Mouse (Mus musculus) kidney, postnatal 25 days (tissue): ENCODE data around the gene Gm3250.
"Not testable (repeated sequence)": the region's sequence is repeated elsewhere in the genome, so short reads cannot be mapped to it uniquely, and the experiment has no call there.

Experiments
- DNase-seq, 2 experiments: peaks; one replicate each; pipeline ENCODE4 v3.0.0; 2021; ENCODE audit warnings: mixed read lengths in 2 of 2

Gm3250 gene

DNA sequence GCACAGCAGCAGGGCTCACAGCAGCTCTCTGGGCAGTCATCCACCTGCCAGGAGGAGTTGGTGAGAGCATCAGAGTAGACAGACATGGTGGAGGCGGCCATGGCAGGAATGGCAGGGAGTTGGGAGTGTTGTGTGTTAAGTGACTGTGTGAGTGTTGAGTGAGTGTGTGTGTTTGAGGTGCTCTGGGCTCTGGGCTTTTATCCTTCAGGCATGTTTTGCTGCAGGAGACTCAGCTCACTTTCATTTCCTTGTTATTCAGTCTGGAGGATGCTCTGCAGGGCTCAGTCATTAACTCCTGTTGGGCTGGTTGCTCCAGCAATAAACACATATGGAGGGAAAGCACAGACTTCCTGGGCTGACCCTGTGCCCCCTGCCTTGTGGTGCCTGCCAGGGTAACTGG is at the start of gene Gm3250:
Gene Gm3250 (minus strand): TSS at position 101 of the 400 bp plus-strand sequence.
- DNase-seq = not testable (repeated sequence)

DNA sequence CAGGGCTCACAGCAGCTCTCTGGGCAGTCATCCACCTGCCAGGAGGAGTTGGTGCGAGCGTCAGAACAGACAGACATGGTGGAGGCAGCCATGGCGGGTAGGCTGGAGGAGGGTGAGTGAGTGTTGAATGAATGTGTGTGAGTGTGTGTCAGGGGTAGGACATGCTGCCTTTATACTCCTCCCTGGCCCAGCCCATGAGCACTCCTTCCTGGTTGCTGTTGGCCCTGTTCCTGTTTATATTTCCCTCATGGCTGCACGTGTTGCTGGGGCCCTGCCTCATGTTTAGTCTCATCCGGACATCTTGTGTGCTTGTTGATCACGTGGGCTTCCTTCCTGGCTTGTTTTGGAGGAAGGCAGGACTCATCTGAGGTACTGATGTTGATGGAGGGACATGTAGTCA is 44.6 kb upstream of the Gm3250 start, which contains the start of gene Krtap10-4:
Gene Krtap10-4 (minus strand): TSS at position 145 of the 400 bp plus-strand sequence.
- DNase-seq = no peak

DNA sequence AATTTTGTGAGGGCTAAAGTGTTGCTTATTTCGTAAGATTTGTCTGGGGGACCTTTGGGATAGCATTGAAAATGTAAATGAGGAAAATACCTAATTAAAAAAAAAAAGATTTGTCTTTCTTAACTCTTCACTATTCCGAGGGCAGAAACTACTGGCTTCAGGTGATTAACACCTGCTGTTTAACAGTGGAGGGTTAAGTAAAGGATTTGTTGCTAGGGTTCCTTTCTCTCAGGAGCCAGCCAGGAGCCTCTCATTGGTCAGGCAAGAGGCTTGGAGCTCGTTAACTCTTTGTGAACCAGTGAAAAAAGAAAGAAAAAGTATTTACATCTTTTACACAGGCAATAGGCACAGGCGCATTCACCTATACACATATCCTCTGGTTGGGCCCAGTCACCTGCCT is 36.9 kb upstream of the Gm3250 start:
- DNase-seq = no peak

DNA sequence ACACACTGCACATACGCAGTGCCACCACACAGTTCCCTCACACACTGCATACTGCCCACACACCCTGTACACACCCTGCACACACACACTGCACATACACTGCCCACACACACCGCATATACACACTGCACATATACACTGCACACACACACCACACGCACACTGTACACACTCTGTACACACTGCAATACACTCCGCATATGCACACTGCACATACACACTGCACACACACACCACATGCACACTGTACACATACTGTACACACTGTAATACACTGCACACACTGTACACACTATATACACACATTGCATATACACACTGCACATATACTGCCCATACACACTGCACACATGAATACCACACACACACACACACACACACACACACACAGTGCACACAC is 36.2 kb upstream of the Gm3250 start:
- DNase-seq = no peak

DNA sequence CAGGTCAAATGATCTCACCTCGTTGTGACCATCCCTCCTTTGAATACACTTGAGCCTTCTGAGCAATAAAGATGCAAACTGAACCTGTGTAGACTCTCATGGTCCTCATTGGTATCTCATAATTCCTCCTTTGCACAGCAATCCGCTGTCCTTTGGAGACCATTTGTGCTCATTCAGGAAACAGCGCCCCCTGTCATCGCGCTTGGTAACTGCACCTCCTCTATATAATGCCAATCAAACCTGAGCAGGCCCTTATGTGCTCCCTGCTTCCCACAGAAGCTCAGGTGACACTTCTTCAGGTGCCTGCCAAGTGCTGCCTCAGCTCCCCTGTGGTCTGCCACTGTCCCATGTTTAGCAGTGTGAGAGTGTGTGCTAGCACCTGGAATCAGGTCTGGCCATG is 33.2 kb upstream of the Gm3250 start:
- peak in 1 of 2 experiments; percentile 27 for DNase-seq

DNA sequence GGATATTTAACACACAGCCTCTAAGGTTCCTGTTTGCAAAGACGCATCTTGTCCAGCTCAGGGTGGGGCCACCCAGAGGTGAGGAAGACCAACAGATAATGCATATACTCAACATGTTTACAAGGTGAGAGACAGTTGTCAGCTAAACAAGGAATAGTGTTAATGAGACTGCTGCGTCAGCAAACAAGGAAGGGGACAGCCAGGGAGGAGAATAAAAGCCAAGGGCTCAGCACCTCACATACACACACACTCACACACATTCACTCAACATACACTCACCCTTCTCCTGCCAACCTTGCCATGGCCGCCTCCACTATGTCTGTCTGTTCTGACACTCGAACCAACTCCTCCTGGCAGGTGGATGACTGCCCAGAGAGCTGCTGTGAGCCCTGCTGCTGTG is 32.0 kb upstream of the Gm3250 start, which contains the start of gene Gm2696:
Gene Gm2696 (plus strand): TSS at position 301 of the 400 bp plus-strand sequence.
- no peak for DNase-seq

DNA sequence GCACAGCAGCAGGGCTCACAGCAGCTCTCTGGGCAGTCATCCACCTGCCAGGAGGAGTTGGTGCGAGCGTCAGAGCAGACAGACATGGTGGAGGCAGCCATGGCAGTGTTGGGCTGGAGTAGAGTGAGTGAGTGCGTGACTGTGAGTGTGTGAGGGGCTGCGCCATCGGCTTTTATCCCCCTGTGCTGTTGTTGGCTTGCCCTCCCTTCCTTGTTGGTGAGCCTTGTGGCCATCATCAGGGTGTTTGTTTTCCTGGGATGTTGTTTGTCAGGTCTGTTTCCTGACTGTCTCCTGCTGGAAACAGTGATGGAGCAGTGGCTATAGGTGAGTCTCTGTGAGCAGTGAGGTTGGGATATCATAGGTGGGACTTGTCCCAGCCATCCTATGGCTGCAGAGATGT is 29.4 kb upstream of the Gm3250 start, which contains the start of gene Gm9507:
Gene Gm9507 (minus strand): TSS at position 101 of the 400 bp plus-strand sequence.
- DNase-seq = no peak

DNA sequence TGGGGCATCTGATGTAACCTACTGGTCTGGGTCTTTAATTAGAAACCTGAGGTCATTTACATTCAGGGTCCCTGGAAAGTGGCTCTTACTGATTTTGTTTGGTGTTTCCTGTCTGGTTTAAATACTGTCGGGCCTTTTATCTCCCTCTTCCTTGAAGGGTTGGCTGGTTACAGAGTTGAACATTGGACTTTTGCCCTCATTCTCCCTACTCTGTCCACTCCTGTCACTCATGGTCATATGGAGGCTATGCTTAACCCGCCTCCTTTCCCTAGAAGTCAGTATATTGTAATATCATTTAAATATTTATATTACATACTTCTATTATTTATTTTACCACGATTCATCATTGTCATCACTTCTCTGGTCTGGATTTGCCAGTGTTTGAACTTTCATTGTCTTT is 21.8 kb upstream of the Gm3250 start:
- no peak for DNase-seq

DNA sequence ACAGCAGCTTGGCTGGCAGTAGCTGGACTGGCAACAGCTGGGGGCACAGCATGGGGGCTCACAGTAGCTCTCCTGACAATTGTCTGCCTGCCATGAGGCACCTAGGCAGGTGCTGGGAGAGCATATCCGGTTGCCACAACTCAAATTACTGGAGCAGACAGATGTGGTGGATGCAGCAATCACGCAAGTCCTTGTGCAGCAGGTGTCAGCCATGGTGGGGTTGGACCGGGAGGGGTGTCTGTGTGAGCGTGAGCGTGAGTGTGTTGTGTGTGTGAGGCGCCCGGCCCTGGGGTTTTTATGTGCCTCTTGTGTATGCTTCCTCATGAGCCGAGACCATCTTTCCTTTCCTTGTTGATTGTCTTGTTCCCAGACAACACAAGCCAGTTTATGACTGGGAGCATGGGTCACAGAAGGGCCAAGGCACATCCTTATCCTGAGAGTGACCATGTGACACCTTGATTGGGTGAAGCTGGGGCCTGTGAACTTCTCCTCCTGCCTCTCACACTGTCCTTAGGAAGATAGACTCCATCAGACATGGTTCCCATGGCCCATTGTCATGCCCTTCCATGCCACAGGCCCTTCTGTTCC is 16.7 kb upstream of the Gm3250 start, which contains the start of gene Gm19668:
Gene Gm19668 (minus strand): TSS at position 213 of the 588 bp plus-strand sequence.
- no peak for DNase-seq

DNA sequence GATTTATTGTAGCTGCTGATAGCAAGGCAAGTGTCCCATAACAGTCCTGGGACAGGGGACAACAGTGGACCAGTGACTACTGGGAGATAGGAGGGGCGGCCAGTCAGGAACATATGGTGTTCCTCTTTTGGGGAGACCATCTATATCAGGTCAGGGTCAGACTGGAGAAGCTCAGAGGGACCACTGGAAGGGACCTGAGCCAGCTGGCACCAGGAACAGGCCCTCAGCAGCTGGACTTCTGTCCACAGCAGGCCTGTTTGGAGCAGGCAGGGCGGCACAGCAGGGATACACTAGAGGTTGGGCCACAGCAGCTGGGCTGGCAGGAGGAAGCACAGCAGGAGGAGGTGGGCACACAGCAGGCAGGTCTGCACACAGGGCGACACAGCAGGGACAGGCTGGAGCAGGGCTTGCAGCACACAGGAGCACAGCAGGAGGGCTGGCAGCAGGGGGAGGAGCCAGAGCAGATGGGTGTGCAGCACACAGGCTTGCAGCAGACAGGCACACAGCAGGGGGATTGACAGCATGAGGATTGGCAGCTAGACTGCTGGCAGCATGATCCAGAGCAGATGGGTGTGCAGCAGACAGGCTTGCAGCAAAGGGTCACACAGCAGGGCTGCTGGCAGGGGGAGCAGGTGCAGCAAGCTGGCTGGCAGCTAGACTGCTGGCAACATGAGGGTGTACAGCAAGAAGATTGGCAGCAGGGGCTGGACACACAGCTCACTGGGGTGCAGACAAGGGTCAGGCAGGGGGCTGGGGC is 16.0 kb upstream of the Gm3250 start:
- DNase-seq = not testable (repeated sequence)

DNA sequence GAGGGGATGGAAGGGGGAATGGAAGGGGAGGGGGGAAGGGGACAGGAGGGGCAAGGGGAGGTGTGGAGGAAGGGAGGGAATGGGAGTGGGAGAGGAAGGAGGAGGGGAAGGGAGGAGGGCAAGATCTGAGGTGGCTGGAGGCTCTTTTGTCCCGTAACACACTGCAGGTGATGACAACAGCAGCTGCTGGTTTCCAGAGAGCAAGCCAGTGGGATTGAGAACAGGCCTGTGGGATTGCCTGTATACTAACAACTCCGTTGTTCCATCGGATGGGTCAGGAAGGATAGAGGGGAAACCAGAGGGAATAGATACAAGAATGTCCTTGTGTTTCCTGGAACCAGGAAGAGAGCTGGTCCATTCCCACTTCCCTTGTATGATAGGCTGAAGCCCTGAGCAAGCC is 15.3 kb upstream of the Gm3250 start:
- no peak for DNase-seq

DNA sequence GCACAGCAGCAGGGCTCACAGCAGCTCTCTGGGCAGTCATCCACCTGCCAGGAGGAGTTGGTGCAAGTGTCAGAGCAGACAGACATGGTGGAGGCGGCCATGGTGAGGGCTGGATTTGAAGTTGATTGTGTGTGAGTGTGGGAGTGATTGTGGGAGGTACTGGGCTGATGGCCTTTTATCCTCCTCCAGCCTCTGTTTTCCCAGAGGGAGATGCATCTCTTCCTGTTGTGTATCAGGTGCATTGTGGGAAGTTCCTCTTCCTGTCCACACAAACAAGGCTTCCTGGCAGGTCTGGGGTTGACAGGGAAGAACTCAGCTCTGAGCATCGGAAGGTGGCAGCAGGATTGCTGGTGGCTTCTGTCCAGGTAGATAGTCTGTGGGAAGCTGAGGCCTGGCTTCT is 12.6 kb upstream of the Gm3250 start, which contains the start of gene Gm9639:
Gene Gm9639 (minus strand): TSS at position 101 of the 400 bp plus-strand sequence.
- DNase-seq = no peak

DNA sequence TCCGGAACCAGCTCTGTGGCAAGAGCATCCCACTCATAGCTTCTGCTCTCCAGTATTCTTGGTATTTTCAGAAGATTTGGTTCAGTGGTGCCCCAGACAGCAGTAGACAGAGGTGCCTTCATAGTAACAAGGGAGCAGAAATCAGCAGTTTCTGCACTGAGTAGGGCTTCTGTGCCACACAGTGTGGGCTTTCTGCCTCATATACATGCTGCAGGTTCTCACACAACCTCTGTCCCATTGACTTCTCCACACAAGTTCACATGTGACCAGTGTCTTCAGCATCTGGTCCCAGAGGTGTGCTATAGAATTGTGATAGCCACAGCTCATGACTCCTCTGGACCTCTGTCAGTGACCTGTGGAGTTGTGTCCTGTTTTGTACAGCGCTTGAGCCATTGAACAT is 6.3 kb upstream of the Gm3250 start:
- no peak for DNase-seq

DNA sequence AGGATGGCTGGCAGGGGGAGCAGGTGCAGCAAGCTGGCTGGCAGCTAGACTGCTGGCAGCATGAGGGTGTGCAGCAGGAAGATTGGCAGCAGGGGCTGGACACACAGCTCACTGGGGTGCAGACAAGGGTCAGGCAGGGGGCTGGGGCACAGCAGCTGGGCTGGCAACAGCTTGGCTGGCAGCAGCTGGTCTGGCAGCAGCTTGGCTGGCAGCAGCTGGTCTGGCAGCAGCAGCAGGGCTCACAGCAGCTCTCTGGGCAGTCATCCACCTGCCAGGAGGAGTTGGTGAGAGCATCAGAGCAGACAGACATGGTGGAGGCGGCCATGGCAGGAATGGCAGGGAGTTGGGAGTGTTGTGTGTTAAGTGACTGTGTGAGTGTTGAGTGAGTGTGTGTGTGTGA is 5.5 kb upstream of the Gm3250 start, which contains the start of gene Gm7137:
Gene Gm7137 (minus strand): TSS at position 325 of the 400 bp plus-strand sequence.
- not testable (repeated sequence) for DNase-seq

DNA sequence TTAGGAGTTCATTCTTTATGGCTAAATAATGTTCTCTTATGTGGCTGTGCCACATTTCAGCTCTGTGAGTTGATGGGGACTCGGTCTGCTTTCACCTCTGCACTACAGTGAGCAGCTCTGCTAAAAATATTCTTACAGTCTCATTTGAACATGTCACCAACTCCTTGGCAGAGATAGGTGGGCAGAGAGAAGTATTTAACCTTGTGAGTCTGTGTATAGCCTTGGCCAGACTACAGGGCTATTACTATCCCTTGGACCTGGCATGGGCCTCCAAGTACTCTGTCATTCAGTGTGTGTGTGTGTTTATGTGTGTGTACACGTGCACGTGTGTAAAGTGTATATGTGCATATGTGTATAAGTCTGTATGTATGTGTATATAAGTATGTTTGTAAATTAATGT is 1.1 kb upstream of the Gm3250 start:
- not testable (repeated sequence) for DNase-seq

DNA sequence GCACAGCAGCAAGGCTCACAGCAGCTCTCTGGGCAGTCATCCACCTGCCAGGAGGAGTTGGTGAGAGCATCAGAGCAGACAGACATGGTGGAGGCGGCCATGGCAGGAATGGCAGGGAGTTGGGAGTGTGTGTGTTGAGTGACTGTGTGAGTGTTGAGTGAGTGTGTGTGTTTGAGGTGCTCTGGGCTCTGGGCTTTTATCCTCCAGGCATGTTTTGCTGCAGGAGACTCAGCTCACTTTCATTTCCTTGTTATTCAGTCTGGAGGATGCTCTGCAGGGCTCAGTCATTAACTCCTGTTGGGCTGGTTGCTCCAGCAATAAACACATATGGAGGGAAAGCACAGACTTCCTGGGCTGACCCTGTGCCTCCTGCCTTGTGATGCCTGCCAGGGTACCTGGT is 5.5 kb downstream of the Gm3250 start, which contains the start of gene Gm7138:
Gene Gm7138 (minus strand): TSS at position 101 of the 400 bp plus-strand sequence.
- DNase-seq = not testable (repeated sequence)

DNA sequence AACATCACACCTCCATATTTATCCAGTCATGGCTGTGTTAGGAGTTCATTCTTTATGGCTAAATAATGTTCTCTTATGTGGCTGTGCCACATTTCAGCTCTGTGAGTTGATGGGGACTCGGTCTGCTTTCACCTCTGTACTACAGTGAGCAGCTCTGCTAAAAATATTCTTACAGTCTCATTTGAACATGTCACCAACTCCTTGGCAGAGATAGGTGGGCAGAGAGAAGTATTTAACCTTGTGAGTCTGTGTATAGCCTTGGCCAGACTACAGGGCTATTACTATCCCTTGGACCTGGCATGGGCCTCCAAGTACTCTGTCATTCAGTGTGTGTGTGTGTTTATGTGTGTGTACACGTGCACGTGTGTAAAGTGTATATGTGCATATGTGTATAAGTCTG is 10.2 kb downstream of the Gm3250 start:
- DNase-seq = not testable (repeated sequence)

DNA sequence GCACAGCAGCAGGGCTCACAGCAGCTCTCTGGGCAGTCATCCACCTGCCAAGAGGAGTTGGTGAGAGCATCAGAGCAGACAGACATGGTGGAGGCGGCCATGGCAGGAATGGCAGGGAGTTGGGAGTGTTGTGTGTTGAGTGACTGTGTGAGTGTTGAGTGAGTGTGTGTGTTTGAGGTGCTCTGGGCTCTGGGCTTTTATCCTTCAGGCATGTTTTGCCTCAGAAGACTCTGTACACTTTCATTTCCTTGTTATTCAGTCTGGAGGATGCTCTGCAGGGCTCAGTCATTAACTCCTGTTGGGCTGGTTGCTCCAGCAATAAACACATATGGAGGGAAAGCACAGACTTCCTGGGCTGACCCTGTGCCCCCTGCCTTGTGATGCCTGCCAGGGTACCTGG is 11.1 kb downstream of the Gm3250 start, which contains the start of gene Gm3238:
Gene Gm3238 (minus strand): TSS at position 101 of the 400 bp plus-strand sequence.
- not testable (repeated sequence) for DNase-seq

DNA sequence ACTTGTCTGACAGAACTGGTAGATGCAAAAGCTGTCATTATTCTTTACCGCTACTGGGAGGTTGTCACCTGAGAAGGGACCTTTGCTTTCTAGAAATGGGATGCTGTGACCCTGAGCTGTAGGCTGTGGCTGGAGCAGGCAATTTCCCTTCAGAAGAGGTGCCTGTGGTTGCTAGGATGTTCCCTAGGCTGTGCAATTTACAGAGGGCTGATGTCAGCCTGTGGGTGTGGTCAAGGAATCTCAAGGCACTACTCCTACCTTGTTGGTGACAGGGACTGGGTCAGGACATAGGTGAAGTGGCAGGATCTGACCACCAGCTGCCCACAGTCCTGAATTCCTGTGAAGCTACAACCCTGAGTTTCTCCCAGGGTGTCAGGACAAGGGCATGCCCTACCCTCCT is 12.6 kb downstream of the Gm3250 start:
- no peak for DNase-seq

DNA sequence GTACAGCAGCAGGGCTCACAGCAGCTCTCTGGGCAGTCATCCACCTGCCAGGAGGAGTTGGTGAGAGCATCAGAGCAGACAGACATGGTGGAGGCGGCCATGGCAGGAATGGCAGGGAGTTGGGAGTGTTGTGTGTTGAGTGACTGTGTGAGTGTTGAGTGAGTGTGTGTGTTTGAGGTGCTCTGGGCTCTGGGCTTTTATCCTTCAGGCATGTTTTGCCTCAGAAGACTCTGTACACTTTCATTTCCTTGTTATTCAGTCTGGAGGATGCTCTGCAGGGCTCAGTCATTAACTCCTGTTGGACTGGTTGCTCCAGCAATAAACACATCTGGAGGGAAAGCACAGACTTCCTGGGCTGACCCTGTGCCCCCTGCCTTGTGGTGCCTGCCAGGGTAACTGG is 22.8 kb downstream of the Gm3250 start, which contains the start of gene Gm3233:
Gene Gm3233 (minus strand): TSS at position 101 of the 400 bp plus-strand sequence.
- not testable (repeated sequence) for DNase-seq

DNA sequence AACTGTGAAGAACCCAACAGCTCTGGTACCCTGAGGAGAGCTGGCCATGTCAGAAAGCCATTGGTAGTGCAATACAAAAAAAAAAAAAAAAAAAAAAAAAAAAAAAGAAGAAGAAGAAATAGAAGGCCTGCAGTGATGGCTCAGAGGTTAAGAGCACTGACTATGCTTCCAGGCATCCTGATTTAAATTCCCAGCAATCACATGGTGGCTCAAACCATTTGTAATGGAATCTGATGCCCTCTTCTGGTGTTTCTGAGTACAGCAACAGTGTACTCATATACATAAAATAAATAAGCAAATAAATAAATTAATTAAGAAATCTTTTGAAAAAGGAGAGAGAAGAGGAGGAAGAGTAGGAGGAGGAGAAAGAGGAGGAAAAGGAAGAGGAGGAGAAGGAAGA is 28.9 kb downstream of the Gm3250 start:
- DNase-seq = no peak

DNA sequence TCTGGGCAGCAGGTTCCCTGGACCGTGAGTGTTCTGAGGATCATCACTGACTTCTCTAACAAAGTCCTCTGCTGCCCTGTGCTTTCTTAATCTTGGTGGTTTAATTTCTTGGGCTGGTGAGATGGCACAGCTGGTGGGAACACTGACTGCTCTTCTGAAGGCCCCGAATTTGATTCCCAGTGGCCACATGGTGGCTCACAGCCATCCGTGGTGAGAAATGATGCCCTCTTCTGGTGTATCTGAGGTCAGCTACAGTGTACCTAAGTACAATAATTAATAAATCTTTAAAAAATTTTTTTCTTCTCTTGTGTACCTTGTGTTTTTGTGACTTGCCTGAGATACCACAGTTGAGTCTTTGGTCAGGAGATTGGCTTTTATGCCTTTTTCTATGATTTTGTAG is 30.0 kb downstream of the Gm3250 start:
- DNase-seq = not testable (repeated sequence)

DNA sequence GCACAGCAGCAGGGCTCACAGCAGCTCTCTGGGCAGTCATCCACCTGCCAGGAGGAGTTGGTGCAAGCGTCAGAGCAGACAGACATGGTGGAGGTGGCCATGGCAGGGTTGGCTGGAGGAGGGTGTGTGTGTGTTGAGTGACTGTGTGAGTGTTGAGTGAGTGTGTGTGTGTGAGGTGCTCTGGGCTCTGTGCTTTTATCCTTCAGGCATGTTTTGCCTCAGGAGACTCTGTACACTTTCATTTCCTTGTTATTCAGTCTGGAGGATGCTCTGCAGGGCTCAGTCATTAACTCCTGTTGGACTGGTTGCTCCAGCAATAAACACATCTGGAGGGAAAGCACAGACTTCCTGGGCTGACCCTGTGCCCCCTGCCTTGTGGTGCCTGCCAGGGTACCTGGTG is 31.1 kb downstream of the Gm3250 start, which contains the start of gene Gm9736:
Gene Gm9736 (minus strand): TSS at position 101 of the 400 bp plus-strand sequence.
- not testable (repeated sequence) for DNase-seq
